Mouse (Mus musculus) MEL (cell line): Measurements from ENCODE around the gene Bcas2. TPM values are rescaled to one million over a fixed set of nuclear protein-coding genes. Genes with fewer than 3 reads are reported as not detected.

ENCODE experiments used
- DNase-seq: peaks from one replicate; pipeline ENCODE4 v3.0.0; 2011; ENCODE audit warnings: low read depth, low spot score
- H3K27ac ChIP-seq: 2 replicates; pipeline ENCODE4 v1.5.1; 2012; ENCODE audit warnings: low read depth, mild to moderate bottlenecking, control low read depth, low read length, moderate library complexity; ENCODE audit not compliant: control insufficient read depth
- H3K27me3 ChIP-seq, 2 experiments: fragments of 150-350 bp in 1 of 2; sonication (generic) in 1 of 2; 2 replicates each; pipeline ENCODE4 v1.6.1; 2012; ENCODE audit warnings: low read length in 2 of 2, mild to moderate bottlenecking in 2 of 2, improper control_type of control experiment in 1 of 2, moderate library complexity in 1 of 2; ENCODE audit not compliant: insufficient read depth in 2 of 2, control insufficient read depth in 1 of 2
- H3K36me3 ChIP-seq, 2 experiments: 2 replicates each; pipeline ENCODE4 v1.6.1; 2012 to 2014; ENCODE audit warnings: low read length in 2 of 2, improper control_type of control experiment in 1 of 2, inconsistent platforms in 1 of 2, mild to moderate bottlenecking in 1 of 2; ENCODE audit not compliant: insufficient read depth in 2 of 2, control insufficient read depth in 1 of 2
- H3K4me1 ChIP-seq, 2 experiments: fragments of 150-350 bp in 1 of 2; sonication (generic) in 1 of 2; 2 replicates each; pipeline ENCODE4 v1.6.1; 2012; ENCODE audit warnings: low read length in 2 of 2, improper control_type of control experiment in 1 of 2, mild to moderate bottlenecking in 1 of 2; ENCODE audit not compliant: insufficient read depth in 2 of 2, control insufficient read depth in 1 of 2
- H3K4me3 ChIP-seq, 2 experiments: fragments of 150-350 bp in 1 of 2; sonication (generic) in 1 of 2; 2 replicates each; pipeline ENCODE4 v1.5.1; 2012; ENCODE audit warnings: low read depth in 2 of 2, low read length in 2 of 2, mild to moderate bottlenecking in 2 of 2, moderate library complexity in 2 of 2, control low read depth in 1 of 2, improper control_type of control experiment in 1 of 2; ENCODE audit not compliant: control insufficient read depth in 1 of 2, insufficient read depth in 1 of 2
- H3K79me2 ChIP-seq: 2 replicates; pipeline ENCODE4 v1.6.1; 2012; ENCODE audit warnings: mild to moderate bottlenecking, low read length, moderate library complexity; ENCODE audit not compliant: control insufficient read depth, poor library complexity, insufficient read depth
- H3K9ac ChIP-seq: 2 replicates; pipeline ENCODE4 v1.6.1; 2012; ENCODE audit warnings: low read depth, mild to moderate bottlenecking, control low read depth, low read length, moderate library complexity; ENCODE audit not compliant: control insufficient read depth, poor library complexity, severe bottlenecking
- H3K9me3 ChIP-seq: fragments of 150-350 bp; sonication (generic); replicated peaks from 2 replicates; pipeline ENCODE4 v1.6.1; 2012; ENCODE audit warnings: mild to moderate bottlenecking, low read length, improper control_type of control experiment, moderate library complexity; ENCODE audit not compliant: insufficient read depth
- CHD1 ChIP-seq: IDR thresholded peaks from 2 replicates; pipeline ENCODE4 v1.6.1; 2012; ENCODE audit warnings: low read depth, mild to moderate bottlenecking, inconsistent platforms, low read length, improper control_type of control experiment
- E2F4 ChIP-seq: IDR thresholded peaks from 2 replicates; pipeline ENCODE4 v1.6.1; 2011; ENCODE audit warnings: low read depth, low read length, improper control_type of control experiment, borderline replicate concordance
- ELF1 ChIP-seq: IDR thresholded peaks from 2 replicates; pipeline ENCODE4 v1.6.1; 2014; ENCODE audit warnings: low read depth, mild to moderate bottlenecking, inconsistent platforms, low read length, improper control_type of control experiment, moderate library complexity
- GATA1 ChIP-seq: IDR thresholded peaks from 2 replicates; pipeline ENCODE4 v1.6.1; 2011; ENCODE audit warnings: low read depth, low read length, improper control_type of control experiment
- JUND ChIP-seq: IDR thresholded peaks from 2 replicates; pipeline ENCODE4 v1.6.1; 2011; ENCODE audit warnings: low read depth, mild to moderate bottlenecking, improper control_type of control experiment, low read length
- MAFK ChIP-seq: IDR thresholded peaks from 2 replicates; pipeline ENCODE4 v1.6.1; 2011; ENCODE audit warnings: low read depth, mild to moderate bottlenecking, low read length, improper control_type of control experiment, borderline replicate concordance
- MAZ ChIP-seq: IDR thresholded peaks from 2 replicates; pipeline ENCODE4 v1.6.1; 2012; ENCODE audit warnings: low read depth, mild to moderate bottlenecking, inconsistent platforms, low read length, improper control_type of control experiment
- MYB ChIP-seq: IDR thresholded peaks from 2 replicates; pipeline ENCODE4 v1.6.1; 2011; ENCODE audit warnings: mild to moderate bottlenecking, low read depth, low read length, improper control_type of control experiment
- MYC ChIP-seq: IDR thresholded peaks from 2 replicates; pipeline ENCODE4 v1.6.1; 2011; ENCODE audit warnings: low read depth, mild to moderate bottlenecking, low read length, improper control_type of control experiment, moderate library complexity
- NELFE ChIP-seq: IDR thresholded peaks from 2 replicates; pipeline ENCODE4 v1.6.1; 2011; ENCODE audit warnings: low read depth, low read length, improper control_type of control experiment
- NRF1 ChIP-seq: IDR thresholded peaks from 2 replicates; pipeline ENCODE4 v1.6.1; 2014; ENCODE audit warnings: low read depth, mild to moderate bottlenecking, inconsistent platforms, low read length, improper control_type of control experiment, moderate library complexity; ENCODE audit not compliant: poor library complexity, insufficient read depth, severe bottlenecking
- POLR2A ChIP-seq, 2 experiments: IDR thresholded peaks; 2 replicates each; pipeline ENCODE4 v1.6.1; 2011 to 2012; ENCODE audit warnings: low read length in 2 of 2, mild to moderate bottlenecking in 2 of 2, control low read depth in 1 of 2, improper control_type of control experiment in 1 of 2, low read depth in 1 of 2, moderate library complexity in 1 of 2; ENCODE audit not compliant: control insufficient read depth in 1 of 2, insufficient read depth in 1 of 2, poor library complexity in 1 of 2
- POLR2AphosphoS2 ChIP-seq: IDR thresholded peaks from 2 replicates; pipeline ENCODE4 v1.6.1; 2011; ENCODE audit warnings: low read length, improper control_type of control experiment
- POLR2AphosphoS5 ChIP-seq: IDR thresholded peaks from 2 replicates; pipeline ENCODE4 v1.6.1; 2012; ENCODE audit warnings: low read depth, borderline replicate concordance, mild to moderate bottlenecking, inconsistent platforms, low read length, moderate library complexity, mixed read lengths
- RCOR1 ChIP-seq: IDR thresholded peaks from 2 replicates; pipeline ENCODE4 v1.6.1; 2012; ENCODE audit warnings: low read depth, mild to moderate bottlenecking, inconsistent platforms, low read length, improper control_type of control experiment
- SIN3A ChIP-seq: IDR thresholded peaks from 2 replicates; pipeline ENCODE4 v1.6.1; 2012; ENCODE audit warnings: low read length, improper control_type of control experiment, inconsistent platforms
- SMC3 ChIP-seq: IDR thresholded peaks from 2 replicates; pipeline ENCODE4 v1.6.1; 2011; ENCODE audit warnings: low read depth, low read length, improper control_type of control experiment
- TAL1 ChIP-seq: IDR thresholded peaks from 2 replicates; pipeline ENCODE4 v1.6.1; 2012; ENCODE audit warnings: mild to moderate bottlenecking, inconsistent platforms, low read length, moderate library complexity, mixed read lengths
- TBP ChIP-seq: IDR thresholded peaks from 2 replicates; pipeline ENCODE4 v1.8.0; 2011; ENCODE audit warnings: low read depth, low read length, improper control_type of control experiment
- UBTF ChIP-seq: IDR thresholded peaks from 2 replicates; pipeline ENCODE4 v1.6.1; 2012; ENCODE audit warnings: low read depth, mild to moderate bottlenecking, inconsistent platforms, low read length, improper control_type of control experiment, moderate library complexity, borderline replicate concordance; ENCODE audit not compliant: insufficient read depth
- USF1 ChIP-seq: IDR thresholded peaks from 2 replicates; pipeline ENCODE4 v1.6.1; 2014; ENCODE audit warnings: low read depth, mild to moderate bottlenecking, inconsistent platforms, low read length, improper control_type of control experiment, moderate library complexity
- USF2 ChIP-seq, 2 experiments: IDR thresholded peaks; 2 replicates each; pipeline ENCODE4 v1.6.1; 2011 to 2012; ENCODE audit warnings: improper control_type of control experiment in 2 of 2, low read length in 2 of 2, borderline replicate concordance in 1 of 2, inconsistent platforms in 1 of 2, low read depth in 1 of 2, mild to moderate bottlenecking in 1 of 2; ENCODE audit not compliant: insufficient read depth in 1 of 2
- ZC3H11A ChIP-seq: IDR thresholded peaks from 2 replicates; pipeline ENCODE4 v1.6.1; 2012; ENCODE audit warnings: low read depth, mild to moderate bottlenecking, inconsistent platforms, low read length, improper control_type of control experiment
- ZKSCAN1 ChIP-seq: IDR thresholded peaks from 2 replicates; pipeline ENCODE4 v1.6.1; 2012; ENCODE audit warnings: low read depth, mild to moderate bottlenecking, inconsistent platforms, low read length, improper control_type of control experiment, moderate library complexity
- ZNF384 ChIP-seq: IDR thresholded peaks from 2 replicates; pipeline ENCODE4 v1.6.1; 2012; ENCODE audit warnings: low read depth, mild to moderate bottlenecking, inconsistent platforms, low read length, improper control_type of control experiment
- polyA plus RNA-seq, 2 experiments: library from polyadenylated mRNA; stranded (reverse) in 1 of 2; unstranded in 1 of 2; fragments of >175 nt in 1 of 2; fragments of >200 nt in 1 of 2; gene quantifications; 2 replicates each; pipeline versions ENCODE4 v1.2.1 to v1.2.4; 2012; ENCODE audit warnings: low replicate concordance in 2 of 2, low read depth in 1 of 2; ENCODE audit not compliant: insufficient read length in 2 of 2, insufficient read depth in 1 of 2, missing spikeins in 1 of 2
- total RNA-seq: library from RNA; depleted of rRNA; stranded (reverse); fragments of 300-350 nt; gene quantifications from 2 replicates; pipeline ENCODE4 v1.2.3, GENCODE M21; 2012

The Bcas2 gene
- total and polyA plus RNA-seq, 3 experiments, result 117 to 166 TPM; not detected in 1

DNA sequence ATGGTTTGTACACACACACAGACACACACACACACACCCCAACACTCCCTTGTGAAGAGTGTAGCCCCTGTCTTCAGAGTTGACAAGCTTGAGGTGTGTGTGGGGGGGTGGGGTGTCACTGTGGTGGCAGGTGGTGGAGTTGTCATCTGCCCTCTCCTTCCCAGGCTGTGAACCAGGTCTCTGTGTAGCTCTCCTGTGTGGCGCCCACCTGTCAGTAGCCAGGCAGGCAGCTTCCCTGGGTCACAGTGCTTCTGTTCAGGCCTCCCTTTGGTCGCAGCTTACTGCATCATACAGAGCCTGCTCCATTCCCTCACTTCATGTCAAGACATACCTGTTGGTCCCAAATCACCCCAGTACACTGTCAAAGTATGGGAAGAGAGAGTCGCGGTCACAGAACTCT is 25.7 kb upstream of the Bcas2 start:
- Histone ChIP-seq H3K4me1 (peaks cover 2 to 6% of the 10 kb centered on the region in 2 experiments; a peak in 3 of 4 replicates), H3K4me3 (no peak overlapping the region), H3K27ac (no peak overlapping the region), H3K9ac (no peak overlapping the region), H3K9me3 (no peaks in the 10 kb centered on the region), H3K27me3 (no peaks in the 10 kb centered on the region), H3K79me2 (no peaks in the 10 kb centered on the region), H3K36me3 (peaks cover 0 to 7% of the 10 kb centered on the region in 2 experiments; a peak in 2 of 4 replicates)
- DNase-seq, result no peak
- no peak for TF ChIP-seq SMC3
- no peak for TF ChIP-seq ZKSCAN1
- TF ChIP-seq NRF1, result no peak
- TF ChIP-seq POLR2AphosphoS2, result no peak
- TF ChIP-seq MAFK, result no peak
- no peak for TF ChIP-seq JUND
- TF ChIP-seq ZNF384, result no peak
- TF ChIP-seq MYC, result no peak
- TF ChIP-seq ELF1, result no peak
- no peak for TF ChIP-seq USF1
- TF ChIP-seq GATA1, result no peak
- TF ChIP-seq CHD1, result no peak
- no peak for TF ChIP-seq TAL1
- no peak for TF ChIP-seq ZC3H11A
- no peak for TF ChIP-seq POLR2A (IDR thresholded peaks at IDR 0.05; ENCODE audit: control insufficient read depth in 1 of 2, insufficient read depth in 1 of 2, low read depth in 1 of 2, low read length in 2 of 2, poor library complexity in 1 of 2)
- TF ChIP-seq USF2 (IDR thresholded peaks at IDR 0.05; ENCODE audit: borderline replicate concordance in 1 of 2, insufficient read depth in 1 of 2, low read depth in 1 of 2, low read length in 2 of 2), result no peak
- no peak for TF ChIP-seq MAZ
- no peak for TF ChIP-seq MYB

DNA sequence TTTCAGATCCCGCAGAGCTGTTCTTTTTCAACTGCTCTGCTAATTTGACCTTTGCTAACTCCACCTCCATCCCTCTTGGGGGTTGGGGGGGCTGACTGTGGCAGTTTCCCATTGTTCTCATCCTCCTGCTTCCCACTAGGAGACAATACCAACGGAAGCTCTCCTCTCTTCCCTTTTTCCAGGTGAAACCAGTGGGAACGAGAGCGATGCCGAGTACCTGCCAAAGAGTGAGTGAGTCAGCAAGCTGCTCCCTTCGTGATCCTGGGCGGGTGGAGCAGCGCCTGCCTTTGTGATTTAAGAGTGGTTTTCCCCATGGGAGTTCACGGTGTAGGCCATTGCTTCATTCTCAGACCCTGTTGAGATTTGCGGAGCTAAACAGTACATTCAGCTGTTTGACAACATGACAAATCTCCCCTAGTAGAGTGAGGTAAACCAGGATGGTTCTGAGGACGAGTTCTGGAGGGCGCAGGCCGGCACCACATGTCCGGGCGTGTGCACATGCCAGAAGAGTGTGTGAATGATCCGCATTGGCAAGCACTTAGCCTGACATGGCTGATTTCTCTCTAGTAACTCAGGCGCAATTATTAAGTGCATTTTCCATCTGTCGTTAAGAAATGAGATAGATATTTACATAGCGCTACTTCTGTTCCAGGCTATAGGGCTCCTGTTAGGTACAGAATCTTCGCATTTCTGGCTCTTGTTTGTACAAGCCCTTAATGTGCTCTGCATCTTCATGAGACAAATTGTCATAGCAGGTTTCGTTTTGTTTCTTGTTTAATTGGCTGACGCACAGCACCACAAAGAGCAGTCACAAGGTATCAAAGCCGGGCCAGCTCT is 24.9 kb upstream of the Bcas2 start:
- peaks cover 0 to 4% of the 10 kb centered on the region in 2 experiments; a peak in 2 of 4 replicates for H3K4me1 ChIP-seq
- no peak overlapping the region for H3K4me3 ChIP-seq
- H3K27me3 ChIP-seq, result no peaks in the 10 kb centered on the region
- no peaks in the 10 kb centered on the region for H3K9me3 ChIP-seq
- H3K27ac ChIP-seq, result no peak overlapping the region
- H3K9ac ChIP-seq, result no peak overlapping the region
- no peak for TF ChIP-seq TBP
- TF ChIP-seq POLR2AphosphoS5, result no peak
- no peak for TF ChIP-seq NELFE
- no peak for TF ChIP-seq TAL1
- TF ChIP-seq POLR2AphosphoS2, result no peak
- TF ChIP-seq E2F4, result no peak
- no peak for TF ChIP-seq CHD1
- TF ChIP-seq RCOR1, result no peak
- TF ChIP-seq UBTF, result no peak
- no peak for TF ChIP-seq SIN3A
- H3K36me3 ChIP-seq, result peaks cover 0 to 5% of the 10 kb centered on the region in 2 experiments; a peak in 2 of 4 replicates
- DNase-seq, result no peak
- no peaks in the 10 kb centered on the region for H3K79me2 ChIP-seq
